ENCODE assay signal across 1 mouse cellular context in genomic region chr15:102445146-102445545, GRCm38 (mm10).
TF ChIP-seq lines count a peak whose summit lies in the region.

Amhr2 (plus strand) TSS chr15:102445367.

TF ChIP-seq in MEL, 35 proteins besides CTCF, POLR2A, EP300 and RAD21:
- no peak for TF ChIP-seq TAL1 (IDR thresholded peaks at IDR 0.05; ENCODE audit: low read length)
- no peak for TF ChIP-seq ELF1 (IDR thresholded peaks at IDR 0.05; ENCODE audit: low read depth, low read length)
- no peak for TF ChIP-seq MAFK (IDR thresholded peaks at IDR 0.05; ENCODE audit: borderline replicate concordance, low read depth, low read length)
- no peak for TF ChIP-seq NRF1 (IDR thresholded peaks at IDR 0.05; ENCODE audit: insufficient read depth, low read depth, low read length, poor library complexity, severe bottlenecking)
- TF ChIP-seq ZKSCAN1 (IDR thresholded peaks at IDR 0.05; ENCODE audit: low read depth, low read length), result no peak
- no peak for TF ChIP-seq KAT2A (conservative IDR thresholded peaks at IDR 0.05; ENCODE audit: low read depth, low read length)
- TF ChIP-seq POLR2AphosphoS2 (IDR thresholded peaks at IDR 0.05; ENCODE audit: low read length), result no peak
- TF ChIP-seq ZC3H11A (IDR thresholded peaks at IDR 0.05; ENCODE audit: low read depth, low read length), result no peak
- TF ChIP-seq RCOR1 (IDR thresholded peaks at IDR 0.05; ENCODE audit: low read depth, low read length), result no peak
- no peak for TF ChIP-seq ETS1 (IDR thresholded peaks at IDR 0.05; ENCODE audit: low read depth, low read length)
- no peak for TF ChIP-seq BHLHE40 (IDR thresholded peaks at IDR 0.05; ENCODE audit: borderline replicate concordance, low read depth, low read length)
- TF ChIP-seq NELFE (IDR thresholded peaks at IDR 0.05; ENCODE audit: low read depth, low read length), result no peak
- TF ChIP-seq MYB (IDR thresholded peaks at IDR 0.05; ENCODE audit: low read depth, low read length), result no peak
- no peak for TF ChIP-seq TBP (IDR thresholded peaks at IDR 0.05; ENCODE audit: low read depth, low read length)
- TF ChIP-seq CHD1 (IDR thresholded peaks at IDR 0.05; ENCODE audit: low read depth, low read length), result no peak
- no peak for TF ChIP-seq MAZ (IDR thresholded peaks at IDR 0.05; ENCODE audit: low read depth, low read length)
- no peak for TF ChIP-seq TCF12 (IDR thresholded peaks at IDR 0.05; ENCODE audit: low read depth, low read length)
- no peak for TF ChIP-seq MAX (IDR thresholded peaks at IDR 0.05; ENCODE audit: low read length)
- no peak for TF ChIP-seq MYC (IDR thresholded peaks at IDR 0.05; ENCODE audit: low read depth, low read length)
TF ChIP-seq in MEL: peak in this region for 0.
